Mouse (Mus musculus): ENCODE data around the gene 3300002I08Rik. TPM values are rescaled to one million over a fixed set of nuclear protein-coding genes. Genes with fewer than 3 reads are reported as not detected.

Gene 3300002I08Rik
- polyA plus RNA-seq, 1 experiment from 2014 or later: 10.4 TPM

DNA sequence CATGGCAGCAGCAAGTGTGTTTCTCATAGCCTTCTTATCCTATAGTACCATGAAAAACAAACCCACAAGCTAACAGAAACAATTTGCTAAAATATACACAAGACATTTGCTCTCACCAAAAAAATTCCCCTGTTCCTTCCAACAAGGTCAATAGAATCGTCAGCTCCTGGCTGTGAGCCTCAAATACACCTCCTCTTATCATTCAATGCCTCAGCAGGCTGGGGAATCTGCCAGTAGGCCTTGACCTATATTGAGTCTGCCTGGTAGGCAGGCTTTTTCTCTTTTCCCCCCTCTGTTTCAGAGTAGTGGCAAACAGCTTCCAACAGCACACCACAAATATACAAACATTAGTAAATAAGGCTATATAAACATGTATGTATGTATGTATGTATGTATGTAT, 63.5 kb downstream of the 3300002I08Rik start:
- no peak overlapping the region for H3K27ac ChIP-seq
- no peaks in the 10 kb centered on the region for H3K36me3 ChIP-seq
- no peaks in the 10 kb centered on the region for H3K27me3 ChIP-seq
- no peak overlapping the region for H3K4me2 ChIP-seq (replicated peaks)
- no peaks in the 10 kb centered on the region for H3K9me3 ChIP-seq
- H3K9ac ChIP-seq: no peak overlapping the region
- 43% methylated on average over 1 of the region's 1 CpGs for WGBS
- no peak for ATAC-seq (ENCODE audit: insufficient number of reproducible peaks, insufficient read depth, low FRiP score, low TSS enrichment)
- H3K4me3 ChIP-seq: no peak overlapping the region
- no peaks in the 10 kb centered on the region for H3K4me1 ChIP-seq

- no peaks in the 10 kb centered on the region for H3K4me1 ChIP-seq
- ATAC-seq (ENCODE audit: insufficient number of reproducible peaks, insufficient read depth, low FRiP score, low TSS enrichment): no peak
- H3K36me3 ChIP-seq: no peaks in the 10 kb centered on the region
- no peak overlapping the region for H3K4me2 ChIP-seq (replicated peaks)
- H3K27me3 ChIP-seq: no peaks in the 10 kb centered on the region
- no peaks in the 10 kb centered on the region for H3K9me3 ChIP-seq
- H3K9ac ChIP-seq: no peak overlapping the region
- no peak overlapping the region for H3K27ac ChIP-seq
- WGBS: 87% methylated on average over 6 of the region's 6 CpGs
- no peak overlapping the region for H3K4me3 ChIP-seq
Observed at GRCm38 (mm10) chr2:150293669-150294068, 68.9 kb downstream of the 3300002I08Rik start.

Other genes starting within 250 kb of the 3300002I08Rik start
- 6.1 and 6.2 TPM in 2 replicates for gene Zfp120, start 226.1 kb downstream of the 3300002I08Rik start, polyA plus RNA-seq (2016; fragmentation: Nextera tagmentation; extraction: Ambion mirVana)
- not detected in 2 replicates for gene Gm10770, start 183.1 kb downstream of the 3300002I08Rik start, polyA plus RNA-seq (2016; fragmentation: Nextera tagmentation; extraction: Ambion mirVana)
- not detected in 2 replicates for gene Gm14139, start 181.0 kb downstream of the 3300002I08Rik start, polyA plus RNA-seq (2016; fragmentation: Nextera tagmentation; extraction: Ambion mirVana)
- gene Zfp937, start 144.7 kb downstream of the 3300002I08Rik start, polyA plus RNA-seq (2016; fragmentation: Nextera tagmentation; extraction: Ambion mirVana): 10.4 and 10.7 TPM in 2 replicates
- 5.1 and 6.3 TPM in 2 replicates for gene Gm21994, start 107.2 kb downstream of the 3300002I08Rik start, polyA plus RNA-seq (2016; fragmentation: Nextera tagmentation; extraction: Ambion mirVana)
- gene Gm14124, start 105.2 kb downstream of the 3300002I08Rik start, polyA plus RNA-seq (2016; fragmentation: Nextera tagmentation; extraction: Ambion mirVana): not detected in 2 replicates
- gene Gm10130, start 39.1 kb downstream of the 3300002I08Rik start, polyA plus RNA-seq (2016; fragmentation: Nextera tagmentation; extraction: Ambion mirVana): 3.6 and 5.4 TPM in 2 replicates
- gene Zfp442, start 88.7 kb upstream of the 3300002I08Rik start, polyA plus RNA-seq (2016; fragmentation: Nextera tagmentation; extraction: Ambion mirVana): 9.4 and 10.2 TPM in 2 replicates
- 0.05 TPM in 1 of 2 replicates, not detected in the other for gene Zfp345, start 122.3 kb upstream of the 3300002I08Rik start, polyA plus RNA-seq (2016; fragmentation: Nextera tagmentation; extraction: Ambion mirVana)
- 0.17 and 0.47 TPM in 2 replicates for gene Cst7, start 207.7 kb upstream of the 3300002I08Rik start, polyA plus RNA-seq (2016; fragmentation: Nextera tagmentation; extraction: Ambion mirVana)
- gene Apmap, start 245.8 kb upstream of the 3300002I08Rik start, polyA plus RNA-seq (2016; fragmentation: Nextera tagmentation; extraction: Ambion mirVana): 27.9 and 28.3 TPM in 2 replicates

Measured in embryonic facial prominence, embryonic 12.5 days (tissue).